Mouse (Mus musculus): ENCODE measurements around the gene Izumo4. TPM values are rescaled to one million over a fixed set of nuclear protein-coding genes. Genes with fewer than 3 reads are reported as not detected.

Gene Izumo4
- total and polyA plus RNA-seq, 3 experiments = 2.7 to 9.6 (median 5.9) TPM

DNA sequence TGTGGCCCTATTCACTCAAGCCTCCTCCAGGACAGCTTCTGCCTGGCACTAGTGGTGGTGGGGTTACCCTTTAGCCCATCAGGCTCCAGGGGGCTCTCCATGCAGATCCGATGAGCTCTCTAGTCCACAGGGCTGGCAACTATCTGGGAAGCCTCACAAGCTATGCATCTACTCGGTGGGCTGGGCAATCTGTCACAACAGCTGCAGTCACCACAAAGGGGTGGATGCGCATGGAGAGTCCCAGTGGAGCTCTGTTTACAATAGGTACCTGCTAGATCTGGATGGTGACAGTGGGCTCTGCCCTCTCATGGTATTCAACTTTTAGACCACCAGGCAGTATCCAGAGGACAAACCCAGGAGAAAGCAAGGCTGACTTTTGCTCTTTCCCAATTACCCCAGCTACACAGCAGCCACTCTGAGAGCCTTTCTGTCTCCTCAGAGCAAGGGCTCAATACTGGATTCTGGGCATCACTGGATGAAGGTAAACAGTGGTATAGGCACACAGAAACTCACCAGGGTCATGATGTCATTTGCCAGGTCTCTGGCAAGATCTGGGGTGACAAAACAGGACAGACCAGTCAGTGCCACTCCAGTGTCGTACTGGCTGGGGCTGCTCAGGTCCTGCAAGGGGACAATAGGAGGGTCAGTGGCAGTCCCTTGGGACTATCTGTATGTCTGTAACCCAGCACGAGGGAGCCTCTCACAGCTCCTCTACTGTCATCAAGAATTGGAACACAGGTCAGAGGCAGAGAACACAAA is 25.6 kb downstream of the Izumo4 start:
- no peak for TF ChIP-seq ETS1 (conservative IDR thresholded peaks at IDR 0.05; ENCODE audit: low read depth, low read length)
- no peak for TF ChIP-seq NRF1 (IDR thresholded peaks at IDR 0.05; ENCODE audit: low read depth, low read length)
- no peak for TF ChIP-seq TCF12 (IDR thresholded peaks at IDR 0.05; ENCODE audit: low read depth, low read length)
- no peak for TF ChIP-seq EP300 (IDR thresholded peaks at IDR 0.05; ENCODE audit: low read length)
- TF ChIP-seq JUN (IDR thresholded peaks at IDR 0.05; ENCODE audit: insufficient read depth, low read depth, low read length) = no peak
- no peak for TF ChIP-seq MYC (IDR thresholded peaks at IDR 0.05; ENCODE audit: low read depth, low read length)
- TF ChIP-seq ZC3H11A (IDR thresholded peaks at IDR 0.05; ENCODE audit: low read depth, low read length) = no peak
- no peak for TF ChIP-seq CHD1 (IDR thresholded peaks at IDR 0.05; ENCODE audit: low read depth, low read length)
- TF ChIP-seq HCFC1 (IDR thresholded peaks at IDR 0.05; ENCODE audit: low read depth, low read length) = no peak
- TF ChIP-seq POLR2AphosphoS2 (IDR thresholded peaks at IDR 0.05; ENCODE audit: low read depth, low read length) = no peak
- TF ChIP-seq CHD2 (IDR thresholded peaks at IDR 0.05; ENCODE audit: low read length) = no peak
- no peak for TF ChIP-seq IRF4 (IDR thresholded peaks at IDR 0.05; ENCODE audit: low read depth, low read length)
- in situ Hi-C loops (cut with MboI; ENCODE audit: low pct_ligation_motif_present, low pct_unique_long_range_greater_than_20kb, low sequenced_read_pairs) (no loop called here), dilution Hi-C loops (cut with MboI; ENCODE audit: extremely low pct_ligation_motif_present, extremely low pct_unique_long_range_greater_than_20kb, low sequenced_read_pairs) (no loop called here)
- Histone ChIP-seq H3K4me3 (replicated peaks in 1 of 3; ENCODE audit: low read depth in 2 of 3, low read length in 2 of 3, poor library complexity in 1 of 3) (no peak overlapping the region), H3K9me3 (replicated peaks; ENCODE audit: low read length) (no peaks in the 10 kb centered on the region), H3K36me3 (replicated peaks in 1 of 2; ENCODE audit: control insufficient read depth in 1 of 2, insufficient read depth in 1 of 2, low read length in 1 of 2) (peaks cover 87 to 93% of the 10 kb centered on the region in 2 experiments), H3K27ac (ENCODE audit: insufficient read depth, low read depth) (no peak overlapping the region), H3K4me1 (ENCODE audit: control insufficient read depth in 1 of 2, insufficient read depth in 2 of 2) (0 out of 4 replicates have a peak, but pooled peaks cover 0 to under 1% of the 10 kb centered on the region in 2 experiments), H3K27me3 (replicated peaks) (no peaks in the 10 kb centered on the region), H3K9ac (ENCODE audit: insufficient read depth, low read depth) (no peak overlapping the region), H3K79me2 (replicated peaks; ENCODE audit: control insufficient read depth, extremely low read depth, insufficient read depth, poor library complexity, severe bottlenecking) (peaks cover 10% of the 10 kb centered on the region), H3K4me2 (ENCODE audit: insufficient read depth, low read depth, poor library complexity, severe bottlenecking) (no peak overlapping the region)
- DNase-seq (ENCODE audit: extremely low read depth) = no peak

DNA sequence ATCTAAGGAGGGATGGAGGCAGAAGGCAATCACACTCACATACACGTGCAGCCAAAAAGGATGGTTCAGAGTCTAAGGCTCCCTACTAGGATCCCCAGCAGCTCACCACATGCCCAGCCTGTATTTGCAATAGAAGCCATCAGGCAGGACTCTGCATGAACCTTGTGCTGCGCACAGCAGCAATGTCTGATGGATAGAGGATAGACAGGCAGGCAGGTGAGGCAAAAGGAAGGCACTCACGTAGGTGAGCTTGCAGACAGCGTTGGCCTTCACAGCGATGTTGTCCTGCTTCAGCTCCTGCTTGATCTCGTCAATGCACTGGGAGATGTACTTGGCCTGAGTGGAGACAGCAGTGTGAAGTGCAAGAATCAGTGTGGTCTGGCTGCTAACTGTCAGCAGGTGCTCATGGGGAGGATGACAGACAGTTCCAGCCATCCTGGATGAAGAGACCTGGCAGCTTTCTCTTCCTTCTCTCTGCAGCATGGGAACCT is 30.7 kb downstream of the Izumo4 start:
- Histone ChIP-seq H3K27me3 (replicated peaks) (no peaks in the 10 kb centered on the region), H3K9ac (ENCODE audit: insufficient read depth, low read depth) (no peak overlapping the region), H3K4me2 (ENCODE audit: insufficient read depth, low read depth, poor library complexity, severe bottlenecking) (no peak overlapping the region), H3K79me2 (replicated peaks; ENCODE audit: control insufficient read depth, extremely low read depth, insufficient read depth, poor library complexity, severe bottlenecking) (peaks cover 57% of the 10 kb centered on the region), H3K9me3 (replicated peaks; ENCODE audit: low read length) (no peaks in the 10 kb centered on the region), H3K4me1 (ENCODE audit: control insufficient read depth in 1 of 2, insufficient read depth in 2 of 2) (peaks cover 16 to 33% of the 10 kb centered on the region in 2 experiments), H3K4me3 (replicated peaks in 1 of 3; ENCODE audit: low read depth in 2 of 3, low read length in 2 of 3, poor library complexity in 1 of 3) (no peak overlapping the region), H3K36me3 (replicated peaks in 1 of 2; ENCODE audit: control insufficient read depth in 1 of 2, insufficient read depth in 1 of 2, low read length in 1 of 2) (peaks cover 62 to 90% of the 10 kb centered on the region in 2 experiments), H3K27ac (ENCODE audit: insufficient read depth, low read depth) (no peak overlapping the region)
- in situ Hi-C loops (cut with MboI; ENCODE audit: low pct_ligation_motif_present, low pct_unique_long_range_greater_than_20kb, low sequenced_read_pairs) = no loop called here
- no peak for DNase-seq (ENCODE audit: extremely low read depth)
- TF ChIP-seq E2F4 (IDR thresholded peaks at IDR 0.05; ENCODE audit: insufficient replicate concordance, low read depth, low read length) (no peak), TBP (conservative IDR thresholded peaks at IDR 0.05; ENCODE audit: low read depth, low read length) (no peak), RAD21 (IDR thresholded peaks at IDR 0.05; ENCODE audit: low read depth, low read length) (no peak), USF2 (conservative IDR thresholded peaks at IDR 0.05; ENCODE audit: low read depth, low read length) (no peak), JUN (IDR thresholded peaks at IDR 0.05; ENCODE audit: insufficient read depth, low read depth, low read length) (no peak), CHD2 (IDR thresholded peaks at IDR 0.05; ENCODE audit: low read length) (no peak), JUND (conservative IDR thresholded peaks at IDR 0.05; ENCODE audit: low read depth, low read length) (no peak), SMC3 (IDR thresholded peaks at IDR 0.05; ENCODE audit: low read depth, low read length) (no peak), CTCF (conservative IDR thresholded peaks at IDR 0.05 in 1 of 2, IDR thresholded peaks at IDR 0.05 in 1 of 2; ENCODE audit: low read depth in 2 of 2, low read length in 2 of 2) (no peak), ZNF384 (IDR thresholded peaks at IDR 0.05; ENCODE audit: low read depth, low read length) (no peak), HCFC1 (IDR thresholded peaks at IDR 0.05; ENCODE audit: low read depth, low read length) (no peak), BHLHE40 (IDR thresholded peaks at IDR 0.05; ENCODE audit: low read depth, low read length) (no peak), GABPA (IDR thresholded peaks at IDR 0.05; ENCODE audit: insufficient replicate concordance, low read depth, low read length) (no peak), PAX5 (IDR thresholded peaks at IDR 0.05; ENCODE audit: low read length) (no peak), ZMIZ1 (IDR thresholded peaks at IDR 0.05; ENCODE audit: low read depth, low read length) (no peak), KAT2A (IDR thresholded peaks at IDR 0.05; ENCODE audit: insufficient replicate concordance, low read length) (no peak), ZC3H11A (IDR thresholded peaks at IDR 0.05; ENCODE audit: low read depth, low read length) (no peak), USF1 (IDR thresholded peaks at IDR 0.05; ENCODE audit: low read depth, low read length) (no peak)
- dilution Hi-C loops (cut with MboI; ENCODE audit: extremely low pct_ligation_motif_present, extremely low pct_unique_long_range_greater_than_20kb, low sequenced_read_pairs) = no loop called here

Data from CH12.LX (cell line).